Mouse (Mus musculus): ENCODE results near the gene Olfr344. TPM values are rescaled to one million over a fixed set of nuclear protein-coding genes. Genes with fewer than 3 reads are reported as not detected.

The Olfr344 gene
- total and polyA plus RNA-seq, 3 experiments: not detected

Other genes with a start within 250 kb of the Olfr344 start
- not detected in 2 replicates for gene Olfr338, start 193.1 kb upstream of the Olfr344 start, total RNA-seq (2012; rRNA removed)
- not detected for gene Olfr338, start 193.1 kb upstream of the Olfr344 start, polyA plus RNA-seq (2012; ENCODE audit: insufficient read depth in 1 of 2, insufficient read length in 2 of 2, low read depth in 1 of 2, low replicate concordance in 2 of 2, missing spikeins in 1 of 2)
- not detected in 2 replicates for gene Olfr339, start 147.7 kb upstream of the Olfr344 start, total RNA-seq (2012; rRNA removed)
- gene Olfr339, start 147.7 kb upstream of the Olfr344 start, polyA plus RNA-seq (2012; ENCODE audit: insufficient read depth in 1 of 2, insufficient read length in 2 of 2, low read depth in 1 of 2, low replicate concordance in 2 of 2, missing spikeins in 1 of 2): not detected
- not detected in 2 replicates for gene Olfr340, start 114.1 kb upstream of the Olfr344 start, total RNA-seq (2012; rRNA removed)
- gene Olfr340, start 114.1 kb upstream of the Olfr344 start, polyA plus RNA-seq (2012; ENCODE audit: insufficient read depth in 1 of 2, insufficient read length in 2 of 2, low read depth in 1 of 2, low replicate concordance in 2 of 2, missing spikeins in 1 of 2): not detected
- gene Olfr341, start 84.2 kb upstream of the Olfr344 start, total RNA-seq (2012; rRNA removed): not detected in 2 replicates
- not detected for gene Olfr341, start 84.2 kb upstream of the Olfr344 start, polyA plus RNA-seq (2012; ENCODE audit: insufficient read depth in 1 of 2, insufficient read length in 2 of 2, low read depth in 1 of 2, low replicate concordance in 2 of 2, missing spikeins in 1 of 2)
- not detected in 2 replicates for gene Olfr342, start 41.7 kb upstream of the Olfr344 start, total RNA-seq (2012; rRNA removed)
- not detected for gene Olfr342, start 41.7 kb upstream of the Olfr344 start, polyA plus RNA-seq (2012; ENCODE audit: insufficient read depth in 1 of 2, insufficient read length in 2 of 2, low read depth in 1 of 2, low replicate concordance in 2 of 2, missing spikeins in 1 of 2)
- gene Olfr345, start 73.4 kb downstream of the Olfr344 start, total RNA-seq (2012; rRNA removed): not detected in 2 replicates
- not detected for gene Olfr345, start 73.4 kb downstream of the Olfr344 start, polyA plus RNA-seq (2012; ENCODE audit: insufficient read depth in 1 of 2, insufficient read length in 2 of 2, low read depth in 1 of 2, low replicate concordance in 2 of 2, missing spikeins in 1 of 2)
- not detected in 2 replicates for gene Olfr346, start 119.1 kb downstream of the Olfr344 start, total RNA-seq (2012; rRNA removed)
- not detected for gene Olfr346, start 119.1 kb downstream of the Olfr344 start, polyA plus RNA-seq (2012; ENCODE audit: insufficient read depth in 1 of 2, insufficient read length in 2 of 2, low read depth in 1 of 2, low replicate concordance in 2 of 2, missing spikeins in 1 of 2)
- not detected in 2 replicates for gene Olfr347, start 165.2 kb downstream of the Olfr344 start, total RNA-seq (2012; rRNA removed)
- gene Olfr347, start 165.2 kb downstream of the Olfr344 start, polyA plus RNA-seq (2012; ENCODE audit: insufficient read depth in 1 of 2, insufficient read length in 2 of 2, low read depth in 1 of 2, low replicate concordance in 2 of 2, missing spikeins in 1 of 2): not detected
- gene Olfr348, start 217.6 kb downstream of the Olfr344 start, total RNA-seq (2012; rRNA removed): not detected in 2 replicates
- gene Olfr348, start 217.6 kb downstream of the Olfr344 start, polyA plus RNA-seq (2012; ENCODE audit: insufficient read depth in 1 of 2, insufficient read length in 2 of 2, low read depth in 1 of 2, low replicate concordance in 2 of 2, missing spikeins in 1 of 2): not detected
- not detected in 2 replicates for gene Olfr50, start 223.9 kb downstream of the Olfr344 start, total RNA-seq (2012; rRNA removed)
- not detected for gene Olfr50, start 223.9 kb downstream of the Olfr344 start, polyA plus RNA-seq (2012; ENCODE audit: insufficient read depth in 1 of 2, insufficient read length in 2 of 2, low read depth in 1 of 2, low replicate concordance in 2 of 2, missing spikeins in 1 of 2)

Data from MEL (cell line).